Mouse (Mus musculus) embryonic facial prominence, embryonic 13.5 days (tissue): ENCODE results near the gene H6pd. TPM values are rescaled to one million over a fixed set of nuclear protein-coding genes. Genes with fewer than 3 reads are reported as not detected.

Experiments
- ATAC-seq: fragments of 200-750 bp; cut with Nextera tagmentation; 2 replicates; pipeline ENCODE4 v1.8.0; 2017; ENCODE audit warnings: low read depth; ENCODE audit not compliant: insufficient number of reproducible peaks, insufficient read depth, low FRiP score, low TSS enrichment
- H3K27ac ChIP-seq: fragments of 300-500 bp; sonication (generic); 2 replicates; pipeline ENCODE4 v1.5.1; 2015; ENCODE audit warnings: moderate library complexity, mild to moderate bottlenecking, inconsistent platforms
- H3K27me3 ChIP-seq: fragments of 300-500 bp; sonication (generic); 2 replicates; pipeline ENCODE4 v1.6.1; 2015; ENCODE audit warnings: mild to moderate bottlenecking, inconsistent platforms
- H3K36me3 ChIP-seq: fragments of 300-500 bp; sonication (generic); 2 replicates; pipeline ENCODE4 v1.6.1; 2015; ENCODE audit warnings: mild to moderate bottlenecking, inconsistent platforms
- H3K4me1 ChIP-seq: fragments of 300-500 bp; sonication (generic); 2 replicates; pipeline ENCODE4 v1.6.1; 2015; ENCODE audit warnings: inconsistent platforms
- H3K4me2 ChIP-seq: fragments of 300-500 bp; sonication (generic); 2 replicates; pipeline ENCODE4 v1.6.1; 2015; ENCODE audit warnings: moderate library complexity, mild to moderate bottlenecking, inconsistent platforms
- H3K4me3 ChIP-seq: fragments of 300-500 bp; sonication (generic); 2 replicates; pipeline ENCODE4 v1.5.1; 2015; ENCODE audit warnings: mild to moderate bottlenecking, inconsistent platforms
- H3K9ac ChIP-seq: fragments of 300-500 bp; sonication (generic); 2 replicates; pipeline ENCODE4 v1.6.1; 2015; ENCODE audit warnings: mild to moderate bottlenecking, inconsistent platforms
- H3K9me3 ChIP-seq: fragments of 300-500 bp; sonication (generic); 2 replicates; pipeline ENCODE4 v1.6.1; 2016; ENCODE audit warnings: inconsistent platforms
- WGBS: fragments of 180-500 bp; shearing (Covaris S2); methylation state at CpG from one replicate; pipeline ENCODE4 v1.1.7; 2015; ENCODE audit warnings: mixed read lengths; 5-methylcytosine and 5-hydroxymethylcytosine counted together
- polyA plus RNA-seq: library from polyadenylated mRNA; unstranded; fragments of >200 nt; fragmentation: Nextera tagmentation; extraction: Ambion mirVana; gene quantifications from 2 replicates; pipeline ENCODE4 v1.2.1, GENCODE M21; 2015

Gene H6pd
- polyA plus RNA-seq, 1 experiment from 2014 or later: 7.0 TPM

GRCm38 (mm10) chr4:149952201-149952600, 56.6 kb downstream of the H6pd start:
- no peak for ATAC-seq
- peaks cover 18% of the 10 kb centered on the region for H3K27me3 ChIP-seq
- no peak overlapping the region; the same call in 1 of the 2 replicates for H3K9ac ChIP-seq
- no peak overlapping the region for H3K4me3 ChIP-seq
- H3K4me1 ChIP-seq: peaks cover 58% of the 10 kb centered on the region
- no peaks in the 10 kb centered on the region for H3K36me3 ChIP-seq
- 90% methylated on average over 9 of the region's 9 CpGs for WGBS
- no peaks in the 10 kb centered on the region for H3K9me3 ChIP-seq
- 0 out of 2 replicates have a peak overlapping the region, but pooled peaks have one; percentile 94 for H3K4me2 ChIP-seq
- no peak overlapping the region for H3K27ac ChIP-seq

- ATAC-seq: no peak
- H3K9me3 ChIP-seq: no peaks in the 10 kb centered on the region
- no peak overlapping the region for H3K27ac ChIP-seq
- 87% methylated on average over 13 of the region's 13 CpGs for WGBS
- H3K36me3 ChIP-seq: no peaks in the 10 kb centered on the region
- H3K9ac ChIP-seq: no peak overlapping the region
- peaks cover 9% of the 10 kb centered on the region for H3K27me3 ChIP-seq
- peaks cover 67% of the 10 kb centered on the region for H3K4me1 ChIP-seq
- no peak overlapping the region for H3K4me2 ChIP-seq
- no peak overlapping the region for H3K4me3 ChIP-seq
These were observed 57.6 kb downstream of the H6pd start for GRCm38 (mm10) chr4:149951201-149951600.

- Histone ChIP-seq H3K4me1 (peaks cover 72% of the 10 kb centered on the region), H3K4me3 (no peak overlapping the region), H3K9ac (no peak overlapping the region), H3K9me3 (no peaks in the 10 kb centered on the region), H3K4me2 (no peak overlapping the region), H3K36me3 (no peaks in the 10 kb centered on the region), H3K27ac (no peak overlapping the region), H3K27me3 (no peaks in the 10 kb centered on the region)
- ATAC-seq: no peak
- WGBS: 59% methylated on average over 13 of the region's 13 CpGs
These were observed 59.1 kb downstream of the H6pd start for GRCm38 (mm10) chr4:149949691-149950090.

GRCm38 (mm10) chr4:149948119-149948518, 60.7 kb downstream of the H6pd start:
- no peak for ATAC-seq
- no peak overlapping the region for H3K4me3 ChIP-seq
- no peak overlapping the region for H3K9ac ChIP-seq
- no peaks in the 10 kb centered on the region for H3K36me3 ChIP-seq
- 77% methylated on average over 5 of the region's 5 CpGs for WGBS
- no peak overlapping the region for H3K4me2 ChIP-seq
- no peak overlapping the region for H3K27ac ChIP-seq
- H3K27me3 ChIP-seq: no peaks in the 10 kb centered on the region
- no peaks in the 10 kb centered on the region for H3K9me3 ChIP-seq
- H3K4me1 ChIP-seq: peaks cover 79% of the 10 kb centered on the region

GRCm38 (mm10) chr4:149947396-149947795, 61.4 kb downstream of the H6pd start:
- Histone ChIP-seq H3K9me3 (no peaks in the 10 kb centered on the region), H3K27me3 (no peaks in the 10 kb centered on the region), H3K27ac (no peak overlapping the region), H3K4me2 (no peak overlapping the region), H3K9ac (no peak overlapping the region), H3K4me3 (no peak overlapping the region), H3K36me3 (no peaks in the 10 kb centered on the region), H3K4me1 (peaks cover 79% of the 10 kb centered on the region)
- WGBS: 82% methylated on average over 5 of the region's 5 CpGs
- ATAC-seq: no peak

- Histone ChIP-seq H3K9ac (no peak overlapping the region), H3K4me2 (peak overlapping the region; percentile 30), H3K27me3 (no peaks in the 10 kb centered on the region), H3K27ac (no peak overlapping the region), H3K36me3 (no peaks in the 10 kb centered on the region), H3K4me3 (no peak overlapping the region), H3K4me1 (peaks cover 86% of the 10 kb centered on the region), H3K9me3 (no peaks in the 10 kb centered on the region)
- WGBS: 18% methylated on average over 9 of the region's 9 CpGs
- ATAC-seq: peak; percentile 67; the same call in 1 of the 2 replicates
These were observed 63.6 kb downstream of the H6pd start for GRCm38 (mm10) chr4:149945194-149945593.

GRCm38 (mm10) chr4:149944214-149944613, 64.6 kb downstream of the H6pd start:
- H3K9ac ChIP-seq: no peak overlapping the region
- H3K27ac ChIP-seq: peak overlapping the region; percentile 44; the same call in 1 of the 2 replicates
- H3K27me3 ChIP-seq: no peaks in the 10 kb centered on the region
- ATAC-seq: no peak
- H3K9me3 ChIP-seq: no peaks in the 10 kb centered on the region
- H3K4me1 ChIP-seq: peaks cover 86% of the 10 kb centered on the region
- H3K4me3 ChIP-seq: no peak overlapping the region
- 29% methylated on average over 12 of the region's 12 CpGs for WGBS
- 0 out of 2 replicates have a peak overlapping the region, but pooled peaks have one; percentile 30 for H3K4me2 ChIP-seq
- H3K36me3 ChIP-seq: no peaks in the 10 kb centered on the region

GRCm38 (mm10) chr4:149942831-149943741, 65.7 kb downstream of the H6pd start:
- H3K27me3 ChIP-seq: no peaks in the 10 kb centered on the region
- 34% methylated on average over 10 of the region's 10 CpGs for WGBS
- H3K9ac ChIP-seq: peak overlapping the region; percentile 40
- H3K4me3 ChIP-seq: no peak overlapping the region
- H3K4me1 ChIP-seq: peaks cover 86% of the 10 kb centered on the region
- peak overlapping the region; percentile 39 for H3K27ac ChIP-seq
- peak overlapping the region; percentile 35 for H3K4me2 ChIP-seq
- no peaks in the 10 kb centered on the region for H3K9me3 ChIP-seq
- no peak for ATAC-seq
- no peaks in the 10 kb centered on the region for H3K36me3 ChIP-seq

GRCm38 (mm10) chr4:149941067-149941755, 67.6 kb downstream of the H6pd start:
- Histone ChIP-seq H3K9me3 (no peaks in the 10 kb centered on the region), H3K4me3 (no peak overlapping the region), H3K4me2 (no peak overlapping the region), H3K27me3 (no peaks in the 10 kb centered on the region; the same call in 1 of the 2 replicates), H3K36me3 (no peaks in the 10 kb centered on the region), H3K4me1 (peaks cover 80% of the 10 kb centered on the region), H3K9ac (no peak overlapping the region), H3K27ac (no peak overlapping the region)
- no peak for ATAC-seq
- 73% methylated on average over 18 of the region's 18 CpGs for WGBS

- H3K9ac ChIP-seq: no peak overlapping the region
- H3K27ac ChIP-seq: peak overlapping the region; percentile 77
- peaks cover 59% of the 10 kb centered on the region for H3K4me1 ChIP-seq
- 18% methylated on average over 8 of the region's 8 CpGs for WGBS
- ATAC-seq: peak; percentile 23; the same call in 1 of the 2 replicates
- H3K4me2 ChIP-seq: peak overlapping the region; percentile 28
- H3K9me3 ChIP-seq: no peaks in the 10 kb centered on the region
- H3K4me3 ChIP-seq: no peak overlapping the region
- H3K36me3 ChIP-seq: no peaks in the 10 kb centered on the region
- no peaks in the 10 kb centered on the region; the same call in 1 of the 2 replicates for H3K27me3 ChIP-seq
These were observed 70.1 kb downstream of the H6pd start for GRCm38 (mm10) chr4:149938701-149939100.

- Histone ChIP-seq H3K4me3 (no peak overlapping the region), H3K27me3 (no peaks in the 10 kb centered on the region; the same call in 1 of the 2 replicates), H3K9me3 (no peaks in the 10 kb centered on the region), H3K9ac (no peak overlapping the region), H3K27ac (no peak overlapping the region), H3K4me2 (no peak overlapping the region), H3K4me1 (peaks cover 46% of the 10 kb centered on the region), H3K36me3 (no peaks in the 10 kb centered on the region)
- ATAC-seq: no peak
- WGBS: 65% methylated on average over 5 of the region's 5 CpGs
These were observed 71.9 kb downstream of the H6pd start for GRCm38 (mm10) chr4:149936921-149937320.
